Mouse (Mus musculus) MEL (cell line): ENCODE measurements at regions not wholly inside any gene's neighbourhood (a gene's known extent, or its start where the extent isn't known, plus 50 kb on each side); places are given as distances from the start of the nearest gene placed in this dataset.

ENCODE experiments used
- CTCF ChIP-seq, 3 experiments: IDR thresholded peaks in 2 of 3; conservative IDR thresholded peaks in 1 of 3; 2 replicates each; pipeline ENCODE4 v1.5.1; 2011 to 2012; ENCODE audit warnings: low read length in 3 of 3, low read depth in 2 of 3, mild to moderate bottlenecking in 2 of 3, improper control_type of control experiment in 1 of 3, inconsistent platforms in 1 of 3, mixed read lengths in 1 of 3, moderate library complexity in 1 of 3; ENCODE audit not compliant: control insufficient read depth in 1 of 3, insufficient read depth in 1 of 3, poor library complexity in 1 of 3, severe bottlenecking in 1 of 3
- EP300 ChIP-seq, 2 experiments: IDR thresholded peaks; 2 replicates each; pipeline ENCODE4 v1.6.1; 2011; ENCODE audit warnings: improper control_type of control experiment in 2 of 2, low read length in 2 of 2, low read depth in 1 of 2, mild to moderate bottlenecking in 1 of 2
- GABPA ChIP-seq: IDR thresholded peaks from 2 replicates; pipeline ENCODE4 v1.6.1; 2012; ENCODE audit warnings: low read depth, mild to moderate bottlenecking, inconsistent platforms, low read length, improper control_type of control experiment, moderate library complexity
- GATA1 ChIP-seq: IDR thresholded peaks from 2 replicates; pipeline ENCODE4 v1.6.1; 2011; ENCODE audit warnings: low read depth, low read length, improper control_type of control experiment
- MAFK ChIP-seq: IDR thresholded peaks from 2 replicates; pipeline ENCODE4 v1.6.1; 2011; ENCODE audit warnings: low read depth, mild to moderate bottlenecking, low read length, improper control_type of control experiment, borderline replicate concordance
- MYC ChIP-seq: IDR thresholded peaks from 2 replicates; pipeline ENCODE4 v1.6.1; 2011; ENCODE audit warnings: low read depth, mild to moderate bottlenecking, low read length, improper control_type of control experiment, moderate library complexity
- POLR2A ChIP-seq, 2 experiments: IDR thresholded peaks; 2 replicates each; pipeline ENCODE4 v1.6.1; 2011 to 2012; ENCODE audit warnings: low read length in 2 of 2, mild to moderate bottlenecking in 2 of 2, control low read depth in 1 of 2, improper control_type of control experiment in 1 of 2, low read depth in 1 of 2, moderate library complexity in 1 of 2; ENCODE audit not compliant: control insufficient read depth in 1 of 2, insufficient read depth in 1 of 2, poor library complexity in 1 of 2
- POLR2AphosphoS5 ChIP-seq: IDR thresholded peaks from 2 replicates; pipeline ENCODE4 v1.6.1; 2012; ENCODE audit warnings: low read depth, borderline replicate concordance, mild to moderate bottlenecking, inconsistent platforms, low read length, moderate library complexity, mixed read lengths
- RAD21 ChIP-seq: IDR thresholded peaks from 2 replicates; pipeline ENCODE4 v1.6.1; 2011; ENCODE audit warnings: mild to moderate bottlenecking, low read depth, low read length, improper control_type of control experiment
- RCOR1 ChIP-seq: IDR thresholded peaks from 2 replicates; pipeline ENCODE4 v1.6.1; 2012; ENCODE audit warnings: low read depth, mild to moderate bottlenecking, inconsistent platforms, low read length, improper control_type of control experiment
- SIN3A ChIP-seq: IDR thresholded peaks from 2 replicates; pipeline ENCODE4 v1.6.1; 2012; ENCODE audit warnings: low read length, improper control_type of control experiment, inconsistent platforms
- USF2 ChIP-seq, 2 experiments: IDR thresholded peaks; 2 replicates each; pipeline ENCODE4 v1.6.1; 2011 to 2012; ENCODE audit warnings: improper control_type of control experiment in 2 of 2, low read length in 2 of 2, borderline replicate concordance in 1 of 2, inconsistent platforms in 1 of 2, low read depth in 1 of 2, mild to moderate bottlenecking in 1 of 2; ENCODE audit not compliant: insufficient read depth in 1 of 2
- ZC3H11A ChIP-seq: IDR thresholded peaks from 2 replicates; pipeline ENCODE4 v1.6.1; 2012; ENCODE audit warnings: low read depth, mild to moderate bottlenecking, inconsistent platforms, low read length, improper control_type of control experiment
- ZNF384 ChIP-seq: IDR thresholded peaks from 2 replicates; pipeline ENCODE4 v1.6.1; 2012; ENCODE audit warnings: low read depth, mild to moderate bottlenecking, inconsistent platforms, low read length, improper control_type of control experiment

DNA sequence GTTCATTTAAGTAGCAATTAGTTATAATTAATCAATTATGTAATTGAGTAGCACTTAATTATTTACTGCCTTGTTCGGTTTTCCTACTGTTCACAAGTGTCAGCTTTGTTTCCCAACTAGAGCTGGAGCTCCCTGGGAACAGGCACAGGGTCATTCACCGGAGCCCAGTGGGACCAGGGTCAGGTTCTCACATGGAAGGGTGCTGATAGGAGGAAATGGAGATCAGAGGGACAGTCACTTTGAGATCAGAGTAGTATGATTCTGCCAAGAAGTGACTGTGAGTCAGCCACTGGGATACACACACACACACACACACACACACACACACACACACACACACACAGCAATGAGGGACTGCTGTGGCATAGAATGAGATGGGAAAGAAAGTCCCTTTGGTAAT, 176.4 kb upstream of the Klhl29 start:
- TF ChIP-seq POLR2A (IDR thresholded peaks at IDR 0.05; ENCODE audit: control insufficient read depth in 1 of 2, insufficient read depth in 1 of 2, low read depth in 1 of 2, low read length in 2 of 2, poor library complexity in 1 of 2) (no peak), CTCF (IDR thresholded peaks at IDR 0.05 in 2 of 3, conservative IDR thresholded peaks at IDR 0.05 in 1 of 3; ENCODE audit: control insufficient read depth in 1 of 3, insufficient read depth in 1 of 3, low read depth in 2 of 3, low read length in 3 of 3, poor library complexity in 1 of 3, severe bottlenecking in 1 of 3) (no peak), RCOR1 (no peak), ZNF384 (no peak), EP300 (IDR thresholded peaks at IDR 0.05; ENCODE audit: low read depth in 1 of 2, low read length in 2 of 2) (no peak), ZC3H11A (no peak), SIN3A (no peak), GABPA (no peak), POLR2AphosphoS5 (no peak), MYC (no peak), USF2 (IDR thresholded peaks at IDR 0.05; ENCODE audit: borderline replicate concordance in 1 of 2, insufficient read depth in 1 of 2, low read depth in 1 of 2, low read length in 2 of 2) (no peak), GATA1 (no peak), MAFK (no peak), RAD21 (no peak)
